Mouse (Mus musculus) liver, adult 2 months (tissue): ENCODE data around the gene Ebf4. TPM values are rescaled to one million over a fixed set of nuclear protein-coding genes. Genes with fewer than 3 reads are reported as not detected.

ENCODE experiments used
- DNase-seq: peaks from one replicate; pipeline ENCODE4 v3.0.0-alpha.2; 2011; ENCODE audit warnings: low read depth, low spot score; ENCODE audit errors: extremely low read depth
- H3K27ac ChIP-seq: fragments of 200-500 bp; replicated peaks from 2 replicates; pipeline ENCODE4 v1.5.1; 2012; ENCODE audit warnings: low read depth, mild to moderate bottlenecking, control low read depth, inconsistent platforms, low read length; ENCODE audit not compliant: insufficient read depth
- H3K27me3 ChIP-seq: fragments of 200-500 bp; 2 replicates; pipeline ENCODE4 v1.6.1; 2012; ENCODE audit warnings: mild to moderate bottlenecking, moderate library complexity, low read length, inconsistent platforms; ENCODE audit not compliant: control insufficient read depth, insufficient read depth
- H3K36me3 ChIP-seq: fragments of 200-500 bp; 2 replicates; pipeline ENCODE4 v1.6.1; 2012; ENCODE audit warnings: low read length, inconsistent platforms; ENCODE audit not compliant: control insufficient read depth, insufficient read depth
- H3K4me1 ChIP-seq: fragments of 200-500 bp; 2 replicates; pipeline ENCODE4 v1.6.1; 2011; ENCODE audit warnings: low read length; ENCODE audit not compliant: control insufficient read depth, insufficient read depth
- H3K4me3 ChIP-seq: fragments of 200-500 bp; 2 replicates; pipeline ENCODE4 v1.5.1; 2011; ENCODE audit warnings: low read depth, mild to moderate bottlenecking, control low read depth, low read length, moderate library complexity; ENCODE audit not compliant: insufficient read depth
- H3K79me2 ChIP-seq: fragments of 200-500 bp; 2 replicates; pipeline ENCODE4 v1.6.1; 2012; ENCODE audit warnings: inconsistent platforms, mild to moderate bottlenecking, low read length, moderate library complexity; ENCODE audit not compliant: control insufficient read depth, insufficient read depth
- H3K9ac ChIP-seq: fragments of 200-500 bp; 2 replicates; pipeline ENCODE4 v1.6.1; 2012; ENCODE audit warnings: low read depth, mild to moderate bottlenecking, control low read depth, inconsistent platforms, low read length
- CTCF ChIP-seq: fragments of 200-500 bp; IDR thresholded peaks from 2 replicates; pipeline ENCODE4 v1.5.1; 2011; ENCODE audit warnings: low read depth, low read length, control low read depth
- POLR2A ChIP-seq: fragments of 200-500 bp; IDR thresholded peaks from 2 replicates; pipeline ENCODE4 v1.6.1; 2011; ENCODE audit warnings: low read length, control low read depth; ENCODE audit not compliant: insufficient read depth; ENCODE audit errors: extremely low read depth
- WGBS: fragments of 180-500 bp; shearing (Covaris S2); methylation state at CpG from one replicate; pipeline ENCODE4 v1.1.7; 2018; 5-methylcytosine and 5-hydroxymethylcytosine counted together
- polyA plus RNA-seq: library from polyadenylated mRNA; depleted of rRNA; stranded (reverse); fragments of >200 nt; gene quantifications from 2 replicates; pipeline ENCODE4 v1.2.3, GENCODE M21; 2012
- total RNA-seq: library from RNA; depleted of rRNA; stranded (reverse); fragments of >200 nt; gene quantifications from 2 replicates; pipeline ENCODE4 v1.2.3, GENCODE M21; 2014

Gene Ebf4
- total and polyA plus RNA-seq, 2 experiments = 0.09 to 0.22 TPM

- no peak overlapping the region for H3K9ac ChIP-seq
- no peak overlapping the region for H3K4me3 ChIP-seq
- WGBS = 83% methylated on average over 8 of the region's 8 CpGs
- TF ChIP-seq POLR2A (no peak), CTCF (no peak)
- DNase-seq = no peak
- H3K79me2 ChIP-seq = no peaks in the 10 kb centered on the region
- H3K36me3 ChIP-seq = no peaks in the 10 kb centered on the region
- no peaks in the 10 kb centered on the region for H3K4me1 ChIP-seq
- no peaks in the 10 kb centered on the region; the same call in 1 of the 2 replicates for H3K27me3 ChIP-seq
- H3K27ac ChIP-seq = no peak overlapping the region
Observed at GRCm38 (mm10) chr2:130340464-130341219, 45.7 kb downstream of the Ebf4 start.

GRCm38 (mm10) chr2:130341220-130341580 is 46.2 kb downstream of the Ebf4 start:
- H3K27me3 ChIP-seq = no peaks in the 10 kb centered on the region; the same call in 1 of the 2 replicates
- H3K27ac ChIP-seq = no peak overlapping the region
- WGBS = 88% methylated on average over 7 of the region's 7 CpGs
- no peaks in the 10 kb centered on the region for H3K79me2 ChIP-seq
- H3K36me3 ChIP-seq = no peaks in the 10 kb centered on the region
- DNase-seq = no peak
- no peaks in the 10 kb centered on the region for H3K4me1 ChIP-seq
- TF ChIP-seq CTCF (no peak), POLR2A (no peak)
- no peak overlapping the region for H3K9ac ChIP-seq
- H3K4me3 ChIP-seq = no peak overlapping the region

GRCm38 (mm10) chr2:130350376-130350775 is 55.4 kb downstream of the Ebf4 start:
- Histone ChIP-seq H3K79me2 (no peaks in the 10 kb centered on the region), H3K4me3 (no peak overlapping the region), H3K9ac (no peak overlapping the region), H3K4me1 (no peaks in the 10 kb centered on the region), H3K27me3 (peaks cover 2% of the 10 kb centered on the region; the same call in 1 of the 2 replicates), H3K36me3 (no peaks in the 10 kb centered on the region), H3K27ac (no peak overlapping the region)
- WGBS = 88% methylated on average over 3 of the region's 3 CpGs
- no peak for TF ChIP-seq POLR2A
- no peak for TF ChIP-seq CTCF
- no peak for DNase-seq

GRCm38 (mm10) chr2:130351758-130352339 is 56.9 kb downstream of the Ebf4 start:
- peaks cover 2% of the 10 kb centered on the region; the same call in 1 of the 2 replicates for H3K27me3 ChIP-seq
- no peak overlapping the region for H3K9ac ChIP-seq
- H3K36me3 ChIP-seq = no peaks in the 10 kb centered on the region
- TF ChIP-seq CTCF (no peak), POLR2A (no peak)
- H3K4me1 ChIP-seq = no peaks in the 10 kb centered on the region
- H3K27ac ChIP-seq = no peak overlapping the region
- 57% methylated on average over 5 of the region's 5 CpGs for WGBS
- DNase-seq = no peak
- no peak overlapping the region for H3K4me3 ChIP-seq
- H3K79me2 ChIP-seq = no peaks in the 10 kb centered on the region

- Histone ChIP-seq H3K36me3 (no peaks in the 10 kb centered on the region), H3K9ac (no peak overlapping the region), H3K79me2 (no peaks in the 10 kb centered on the region), H3K4me1 (no peaks in the 10 kb centered on the region), H3K27me3 (peaks cover 2% of the 10 kb centered on the region; the same call in 1 of the 2 replicates), H3K27ac (no peak overlapping the region), H3K4me3 (no peak overlapping the region)
- 94% methylated on average over 8 of the region's 8 CpGs for WGBS
- TF ChIP-seq POLR2A = no peak
- TF ChIP-seq CTCF = no peak
- DNase-seq = no peak
Observed at GRCm38 (mm10) chr2:130353411-130353810, 58.4 kb downstream of the Ebf4 start.

- no peaks in the 10 kb centered on the region for H3K36me3 ChIP-seq
- H3K79me2 ChIP-seq = no peaks in the 10 kb centered on the region
- no peaks in the 10 kb centered on the region for H3K4me1 ChIP-seq
- DNase-seq = no peak
- TF ChIP-seq POLR2A = no peak
- TF ChIP-seq CTCF = no peak
- H3K27me3 ChIP-seq = peaks cover 2% of the 10 kb centered on the region; the same call in 1 of the 2 replicates
- no peak overlapping the region for H3K9ac ChIP-seq
- no peak overlapping the region for H3K4me3 ChIP-seq
- H3K27ac ChIP-seq = no peak overlapping the region
- WGBS = 65% methylated on average over 3 of the region's 3 CpGs
Observed at GRCm38 (mm10) chr2:130353889-130354288, 58.9 kb downstream of the Ebf4 start.
